In the genomic region with DNA sequence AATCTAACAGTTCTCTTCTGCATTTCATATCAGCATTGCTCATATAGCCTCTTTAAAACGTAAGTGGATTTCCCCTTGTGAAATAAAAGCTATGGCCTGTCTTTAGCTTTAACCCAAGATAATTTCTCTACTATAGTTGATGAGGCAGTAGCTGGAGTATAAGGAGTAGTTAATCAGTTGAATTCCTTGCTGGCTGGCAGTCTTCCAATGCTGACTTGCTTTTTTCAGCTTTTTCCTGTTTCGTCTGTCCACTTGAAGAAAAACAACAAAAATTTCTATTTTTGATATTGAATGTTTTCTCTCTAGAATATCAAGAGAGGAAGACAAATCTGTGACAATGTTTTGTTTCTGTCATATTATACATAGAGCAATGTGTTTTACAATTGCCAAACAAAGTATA, we compare ENCODE assay signal across 19 mouse cellular contexts.
DNase-seq lines count a peak whose midpoint lies in the region; ATAC-seq and TF ChIP-seq lines count a peak whose summit lies in the region.
"Had no signal": no experiment of that assay in that cellular context is flagged by ENCODE, and none has a peak within 500 bp of the region (broad histone marks: within the 10 kb centered on the region; RNA-seq: fewer than 3 reads in every experiment).

No protein-coding gene starts in this region.

- no peak overlapping the region for H3K4me2 ChIP-seq in forebrain, embryonic 14.5 days (ENCODE audit: low read length)
- no peak overlapping the region for H3K4me2 ChIP-seq in forebrain, embryonic 12.5 days
- no peak overlapping the region for H3K4me2 ChIP-seq in kidney, embryonic 15.5 days
- H3K4me2 ChIP-seq in midbrain, postnatal 0 days (ENCODE audit: low read depth, low read length, poor library complexity, severe bottlenecking) = no peak overlapping the region
- H3K4me2 ChIP-seq in midbrain, embryonic 13.5 days (replicated peaks) = no peak overlapping the region
- H3K4me2 ChIP-seq: heart, embryonic 15.5 days; limb, embryonic 12.5 days; liver, embryonic 12.5 days had no signal

- H3K4me1 ChIP-seq in forebrain, embryonic 14.5 days (ENCODE audit: control insufficient read depth, insufficient read depth, low read length) = no peaks in the 10 kb centered on the region
- no peaks in the 10 kb centered on the region for H3K4me1 ChIP-seq in forebrain, embryonic 12.5 days
- H3K4me1 ChIP-seq in kidney, embryonic 15.5 days = no peaks in the 10 kb centered on the region
- no peaks in the 10 kb centered on the region for H3K4me1 ChIP-seq in midbrain, postnatal 0 days (ENCODE audit: insufficient read depth, low read length)
- H3K4me1 ChIP-seq in midbrain, embryonic 13.5 days (replicated peaks) = no peaks in the 10 kb centered on the region
- H3K4me1 ChIP-seq: heart, embryonic 15.5 days; hindbrain, embryonic 10.5 days; limb, embryonic 12.5 days; liver, embryonic 12.5 days; midbrain, embryonic 10.5 days had no signal

- no peaks in the 10 kb centered on the region for H3K9me3 ChIP-seq in forebrain, embryonic 14.5 days (replicated peaks; ENCODE audit: control insufficient read depth, low read length)
- H3K9me3 ChIP-seq in forebrain, embryonic 12.5 days = no peaks in the 10 kb centered on the region
- H3K9me3 ChIP-seq in kidney, embryonic 15.5 days (replicated peaks) = no peaks in the 10 kb centered on the region
- no peaks in the 10 kb centered on the region for H3K9me3 ChIP-seq in midbrain, postnatal 0 days (ENCODE audit: low read length)
- no peaks in the 10 kb centered on the region for H3K9me3 ChIP-seq in midbrain, embryonic 13.5 days
- H3K9me3 ChIP-seq: heart, embryonic 15.5 days; hindbrain, embryonic 10.5 days; limb, embryonic 12.5 days; liver, embryonic 12.5 days; midbrain, embryonic 10.5 days had no signal

- no peak overlapping the region for H3K4me3 ChIP-seq in forebrain, embryonic 14.5 days (ENCODE audit: low read depth, low read length)
- no peak overlapping the region for H3K4me3 ChIP-seq in forebrain, embryonic 12.5 days (replicated peaks)
- no peak overlapping the region for H3K4me3 ChIP-seq in kidney, embryonic 15.5 days (replicated peaks)
- no peak overlapping the region for H3K4me3 ChIP-seq in midbrain, postnatal 0 days (ENCODE audit: low read depth, low read length)
- no peak overlapping the region for H3K4me3 ChIP-seq in midbrain, embryonic 13.5 days (replicated peaks)
- H3K4me3 ChIP-seq: heart, adult 2 months; heart, embryonic 15.5 days; hindbrain, embryonic 10.5 days; limb, embryonic 12.5 days; liver, embryonic 12.5 days; midbrain, embryonic 10.5 days had no signal

- peak; percentile 17 for DNase-seq in forebrain, embryonic 14.5 days (ENCODE audit: low spot score)
- DNase-seq in kidney, postnatal 14 days = peak; percentile 2
- DNase-seq in midbrain, postnatal 0 days (ENCODE audit: low spot score) = peak; percentile 2
- DNase-seq in lung, postnatal 36 days = peak; percentile 5
- DNase-seq: adrenal gland, postnatal 14 days; cerebellum, adult 11-12 months; cerebellum, postnatal 36 days; gastrocnemius, postnatal 14 days; heart, adult 2 months; kidney, adult 2 months had no signal

- no peaks in the 10 kb centered on the region for H3K36me3 ChIP-seq in forebrain, embryonic 14.5 days (ENCODE audit: control insufficient read depth, insufficient read depth, low read length)
- no peaks in the 10 kb centered on the region for H3K36me3 ChIP-seq in forebrain, embryonic 12.5 days (replicated peaks)
- no peaks in the 10 kb centered on the region for H3K36me3 ChIP-seq in kidney, embryonic 15.5 days
- H3K36me3 ChIP-seq in midbrain, postnatal 0 days (ENCODE audit: insufficient read depth, low read length) = no peaks in the 10 kb centered on the region
- H3K36me3 ChIP-seq in midbrain, embryonic 13.5 days = no peaks in the 10 kb centered on the region
- H3K36me3 ChIP-seq: heart, embryonic 15.5 days; hindbrain, embryonic 10.5 days; limb, embryonic 12.5 days; liver, embryonic 12.5 days; midbrain, embryonic 10.5 days had no signal

- WGBS in forebrain, embryonic 14.5 days = 71% methylated on average over 2 of the region's 2 CpGs
- WGBS in forebrain, embryonic 12.5 days = 85% methylated on average over 2 of the region's 2 CpGs
- WGBS in kidney, embryonic 15.5 days = 47% methylated on average over 2 of the region's 2 CpGs
- 77% methylated on average over 2 of the region's 2 CpGs for WGBS in midbrain, postnatal 0 days
- 81% methylated on average over 2 of the region's 2 CpGs for WGBS in midbrain, embryonic 13.5 days

- no peaks in the 10 kb centered on the region for H3K27me3 ChIP-seq in forebrain, embryonic 14.5 days (replicated peaks; ENCODE audit: control insufficient read depth, insufficient read depth, low read length)
- H3K27me3 ChIP-seq in forebrain, embryonic 12.5 days = no peaks in the 10 kb centered on the region
- H3K27me3 ChIP-seq in kidney, embryonic 15.5 days = no peaks in the 10 kb centered on the region
- H3K27me3 ChIP-seq in midbrain, postnatal 0 days (ENCODE audit: insufficient read depth, low read length) = no peaks in the 10 kb centered on the region
- no peaks in the 10 kb centered on the region for H3K27me3 ChIP-seq in midbrain, embryonic 13.5 days
- H3K27me3 ChIP-seq: heart, embryonic 15.5 days; limb, embryonic 12.5 days; liver, embryonic 12.5 days had no signal

- no peak for TF ChIP-seq CTCF in midbrain, postnatal 0 days (IDR thresholded peaks at IDR 0.05)

- H3K27ac ChIP-seq in forebrain, embryonic 14.5 days (ENCODE audit: low read depth, low read length) = no peak overlapping the region
- H3K27ac ChIP-seq in forebrain, embryonic 12.5 days = no peak overlapping the region
- H3K27ac ChIP-seq in kidney, embryonic 15.5 days = no peak overlapping the region
- H3K27ac ChIP-seq in midbrain, postnatal 0 days (ENCODE audit: low read depth, low read length) = no peak overlapping the region
- no peak overlapping the region for H3K27ac ChIP-seq in midbrain, embryonic 13.5 days
- H3K27ac ChIP-seq: heart, adult 2 months; heart, embryonic 15.5 days; hindbrain, embryonic 10.5 days; limb, embryonic 12.5 days; liver, embryonic 12.5 days; midbrain, embryonic 10.5 days; stomach, postnatal 0 days had no signal

- no peak overlapping the region for H3K9ac ChIP-seq in forebrain, embryonic 14.5 days (ENCODE audit: low read length)
- no peak overlapping the region for H3K9ac ChIP-seq in forebrain, embryonic 12.5 days
- H3K9ac ChIP-seq in kidney, embryonic 15.5 days = no peak overlapping the region
- no peak overlapping the region for H3K9ac ChIP-seq in midbrain, postnatal 0 days (replicated peaks; ENCODE audit: low read length, poor library complexity, severe bottlenecking)
- no peak overlapping the region for H3K9ac ChIP-seq in midbrain, embryonic 13.5 days (replicated peaks)
- H3K9ac ChIP-seq: heart, embryonic 15.5 days; limb, embryonic 12.5 days; liver, embryonic 12.5 days had no signal

- ATAC-seq in forebrain, embryonic 14.5 days = no peak
- no peak for ATAC-seq in forebrain, embryonic 12.5 days (ENCODE audit: low FRiP score)
- no peak for ATAC-seq in kidney, embryonic 15.5 days (replicated peaks; ENCODE audit: low FRiP score)
- no peak for ATAC-seq in midbrain, postnatal 0 days (ENCODE audit: low FRiP score)
- no peak for ATAC-seq in midbrain, embryonic 13.5 days
- ATAC-seq: liver, embryonic 12.5 days had no signal
